Mouse (Mus musculus): ENCODE data around the gene Rwdd3. TPM values are rescaled to one million over a fixed set of nuclear protein-coding genes. Genes with fewer than 3 reads are reported as not detected.

The Rwdd3 gene
- 2.6 and 2.7 TPM in 2 replicates for polyA plus RNA-seq (2012; rRNA removed)

GRCm38 (mm10) chr3:121171243-121171871 is at the start of gene Rwdd3:
Gene Rwdd3, minus strand, starts transcription at chr3:121171695.

Other genes starting within 250 kb of the Rwdd3 start
- gene Tmem56, start 111.4 kb upstream of the Rwdd3 start, polyA plus RNA-seq (2012; rRNA removed), result 12.6 TPM in 2 replicates
- gene Alg14, start 120.1 kb upstream of the Rwdd3 start, polyA plus RNA-seq (2012; rRNA removed), result 10.2 and 10.7 TPM in 2 replicates